Mouse (Mus musculus) CH12.LX (cell line): ENCODE results near the gene Ccl17. TPM values are rescaled to one million over a fixed set of nuclear protein-coding genes. Genes with fewer than 3 reads are reported as not detected.

Source experiments
- DNase-seq: peaks from one replicate; pipeline ENCODE4 v3.0.0-alpha.2; 2013; ENCODE audit errors: extremely low read depth
- H3K27ac ChIP-seq: 2 replicates; pipeline ENCODE4 v1.5.1; 2012; ENCODE audit warnings: low read depth, mild to moderate bottlenecking, control low read depth, moderate library complexity; ENCODE audit not compliant: insufficient read depth
- H3K27me3 ChIP-seq: replicated peaks from 2 replicates; pipeline ENCODE3; 2012; ENCODE audit warnings: inconsistent platforms
- H3K36me3 ChIP-seq, 2 experiments: replicated peaks in 1 of 2; 2 replicates each; pipeline versions ENCODE3 to v1.6.1; 2012; ENCODE audit warnings: inconsistent platforms in 1 of 2, low read length in 1 of 2, mild to moderate bottlenecking in 1 of 2, mixed read lengths in 1 of 2, moderate library complexity in 1 of 2; ENCODE audit not compliant: control insufficient read depth in 1 of 2, insufficient read depth in 1 of 2
- H3K4me1 ChIP-seq, 2 experiments: 2 replicates each; pipeline ENCODE4 v1.6.1; 2012; ENCODE audit warnings: inconsistent platforms in 1 of 2, moderate library complexity in 1 of 2; ENCODE audit not compliant: insufficient read depth in 2 of 2, control insufficient read depth in 1 of 2
- H3K4me2 ChIP-seq: 2 replicates; pipeline ENCODE4 v1.6.1; 2012; ENCODE audit warnings: low read depth, mild to moderate bottlenecking, control low read depth; ENCODE audit not compliant: poor library complexity, insufficient read depth, severe bottlenecking
- H3K4me3 ChIP-seq, 3 experiments: fragments of 150-350 bp in 1 of 3; sonication (generic) in 1 of 3; replicated peaks in 1 of 3; 2 replicates each; pipeline versions ENCODE3 to v1.5.1; 2011 to 2012; ENCODE audit warnings: low read depth in 2 of 3, low read length in 2 of 3, mild to moderate bottlenecking in 2 of 3, moderate library complexity in 2 of 3, control low read depth in 1 of 3, improper control_type of control experiment in 1 of 3, inconsistent platforms in 1 of 3, mixed read lengths in 1 of 3; ENCODE audit not compliant: poor library complexity in 1 of 3
- H3K79me2 ChIP-seq: replicated peaks from 2 replicates; pipeline ENCODE4 v1.6.1; 2012; ENCODE audit warnings: mild to moderate bottlenecking, moderate library complexity; ENCODE audit not compliant: control insufficient read depth, poor library complexity, insufficient read depth, severe bottlenecking; ENCODE audit errors: extremely low read depth
- H3K9ac ChIP-seq: 2 replicates; pipeline ENCODE4 v1.6.1; 2012; ENCODE audit warnings: low read depth, mild to moderate bottlenecking, control low read depth, moderate library complexity; ENCODE audit not compliant: insufficient read depth
- H3K9me3 ChIP-seq: replicated peaks from 2 replicates; pipeline ENCODE3; 2012; ENCODE audit warnings: low read length, inconsistent platforms, mixed read lengths
- CTCF ChIP-seq, 2 experiments: IDR thresholded peaks in 1 of 2; conservative IDR thresholded peaks in 1 of 2; 2 replicates each; pipeline ENCODE4 v1.5.1; 2011 to 2012; ENCODE audit warnings: low read depth in 2 of 2, low read length in 2 of 2, improper control_type of control experiment in 1 of 2, inconsistent platforms in 1 of 2, mild to moderate bottlenecking in 1 of 2, moderate library complexity in 1 of 2
- E2F4 ChIP-seq: IDR thresholded peaks from 2 replicates; pipeline ENCODE4 v1.6.1; 2011; ENCODE audit warnings: low read depth, low read length, improper control_type of control experiment; ENCODE audit not compliant: insufficient replicate concordance
- ELF1 ChIP-seq: IDR thresholded peaks from 2 replicates; pipeline ENCODE4 v1.6.1; 2014; ENCODE audit warnings: low read depth, mild to moderate bottlenecking, inconsistent platforms, low read length, improper control_type of control experiment
- EP300 ChIP-seq: IDR thresholded peaks from 2 replicates; pipeline ENCODE4 v1.6.1; 2011; ENCODE audit warnings: low read length, improper control_type of control experiment
- ETS1 ChIP-seq: conservative IDR thresholded peaks from 2 replicates; pipeline ENCODE4 v1.6.1; 2012; ENCODE audit warnings: low read depth, mild to moderate bottlenecking, inconsistent platforms, low read length, improper control_type of control experiment, moderate library complexity
- JUN ChIP-seq: IDR thresholded peaks from 2 replicates; pipeline ENCODE4 v1.6.1; 2011; ENCODE audit warnings: low read depth, mild to moderate bottlenecking, low read length, improper control_type of control experiment, moderate library complexity; ENCODE audit not compliant: insufficient read depth
- MAFK ChIP-seq: IDR thresholded peaks from 2 replicates; pipeline ENCODE4 v1.6.1; 2011; ENCODE audit warnings: low read length, improper control_type of control experiment; ENCODE audit not compliant: insufficient replicate concordance
- MAX ChIP-seq: IDR thresholded peaks from 2 replicates; pipeline ENCODE4 v1.6.1; 2011; ENCODE audit warnings: low read length, improper control_type of control experiment
- MYC ChIP-seq: IDR thresholded peaks from 2 replicates; pipeline ENCODE4 v1.6.1; 2011; ENCODE audit warnings: low read depth, mild to moderate bottlenecking, improper control_type of control experiment, low read length
- RAD21 ChIP-seq: IDR thresholded peaks from 2 replicates; pipeline ENCODE4 v1.6.1; 2011; ENCODE audit warnings: low read depth, mild to moderate bottlenecking, low read length, improper control_type of control experiment, moderate library complexity
- RCOR1 ChIP-seq: conservative IDR thresholded peaks from 2 replicates; pipeline ENCODE4 v1.6.1; 2012; ENCODE audit warnings: low read depth, mild to moderate bottlenecking, inconsistent platforms, low read length, improper control_type of control experiment
- SMC3 ChIP-seq: IDR thresholded peaks from 2 replicates; pipeline ENCODE4 v1.6.1; 2011; ENCODE audit warnings: low read depth, low read length, improper control_type of control experiment
- TBP ChIP-seq: conservative IDR thresholded peaks from 2 replicates; pipeline ENCODE4 v1.6.1; 2011; ENCODE audit warnings: low read depth, low read length, improper control_type of control experiment
- ZC3H11A ChIP-seq: IDR thresholded peaks from 2 replicates; pipeline ENCODE4 v1.6.1; 2012; ENCODE audit warnings: low read depth, mild to moderate bottlenecking, inconsistent platforms, low read length, improper control_type of control experiment
- ZKSCAN1 ChIP-seq: IDR thresholded peaks from 2 replicates; pipeline ENCODE4 v1.6.1; 2012; ENCODE audit warnings: low read depth, inconsistent platforms, low read length, improper control_type of control experiment, borderline replicate concordance
- ZNF384 ChIP-seq: IDR thresholded peaks from 2 replicates; pipeline ENCODE4 v1.6.1; 2012; ENCODE audit warnings: low read depth, low read length, improper control_type of control experiment, inconsistent platforms
- dilution Hi-C: fragments of 300-500 bp; cut with MboI; formaldehyde crosslinking; loops from 2 replicates; pipeline ENCODE4 v1.14.3; 2020; ENCODE audit warnings: low sequenced_read_pairs; ENCODE audit not compliant: extremely low pct_unique_long_range_greater_than_20kb, extremely low pct_ligation_motif_present
- in situ Hi-C: fragments of 300-500 bp; cut with MboI; formaldehyde crosslinking; loops from 3 replicates; pipeline ENCODE4 v1.14.3; 2019; ENCODE audit warnings: low sequenced_read_pairs, low pct_ligation_motif_present, low pct_unique_long_range_greater_than_20kb, mixed read lengths
- polyA plus RNA-seq: library from polyadenylated mRNA; unstranded; fragments of >175 nt; gene quantifications from 2 replicates; pipeline ENCODE4 v1.2.1, GENCODE M21; 2012; ENCODE audit warnings: low read depth; ENCODE audit not compliant: insufficient read length
- total RNA-seq, 2 experiments: library from RNA; depleted of rRNA; stranded (reverse); fragments of 300-350 nt in 1 of 2; fragments of >200 nt in 1 of 2; gene quantifications; 2 replicates each; pipeline ENCODE4 v1.2.3; 2012 to 2014

Gene Ccl17
- total and polyA plus RNA-seq, 3 experiments, result 1.3 to 2.6 (median 2.1) TPM

DNA sequence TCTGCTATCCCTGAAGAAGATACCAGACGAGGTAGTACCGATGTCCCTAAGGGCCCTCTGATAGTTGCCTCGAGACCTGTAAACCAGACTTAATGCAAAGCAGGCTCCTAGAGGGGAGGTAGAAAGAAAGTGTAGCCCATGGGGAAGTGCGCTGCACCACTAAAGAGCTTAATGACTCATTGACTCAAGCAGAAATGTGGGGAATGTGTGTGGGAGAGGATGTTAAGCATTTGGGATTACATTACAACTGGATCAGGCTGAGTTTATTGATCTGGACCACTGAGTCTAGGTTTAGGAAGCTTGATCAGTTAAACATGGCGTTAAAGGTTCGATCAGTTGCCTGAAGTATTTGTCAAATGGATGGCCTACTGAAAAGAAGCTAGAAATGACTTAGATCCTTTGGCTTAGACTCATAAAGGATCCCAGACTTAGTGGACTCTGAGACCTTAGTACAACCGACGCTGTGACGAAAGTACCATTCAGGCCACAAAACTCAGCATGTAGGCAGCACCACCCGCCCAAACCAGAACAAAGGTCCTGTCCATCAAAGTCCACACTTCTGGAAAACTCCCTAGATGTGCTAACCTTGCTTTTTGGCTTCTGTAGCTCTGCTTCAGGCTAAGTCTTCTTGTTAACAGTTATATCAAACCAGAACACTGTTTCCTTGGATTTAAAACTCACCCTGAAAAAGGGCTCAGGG lies 20.8 kb upstream of the Ccl17 start:
- H3K27ac ChIP-seq, result no peak overlapping the region
- DNase-seq, result no peak
- H3K9ac ChIP-seq, result no peak overlapping the region
- H3K4me2 ChIP-seq, result no peak overlapping the region
- no peak overlapping the region for H3K4me3 ChIP-seq
- no peak for TF ChIP-seq RAD21
- peak; percentile 1; the same call in 1 of the 2 replicates for TF ChIP-seq EP300
- no peak for TF ChIP-seq ZNF384
- no peak for TF ChIP-seq CTCF (conservative IDR thresholded peaks at IDR 0.05 in 1 of 2, IDR thresholded peaks at IDR 0.05 in 1 of 2; ENCODE audit: low read depth in 2 of 2, low read length in 2 of 2)
- H3K36me3 ChIP-seq, result no peaks in the 10 kb centered on the region
- no peaks in the 10 kb centered on the region for H3K27me3 ChIP-seq
- H3K4me1 ChIP-seq, result peaks cover 17 to 53% of the 10 kb centered on the region in 2 experiments
- H3K9me3 ChIP-seq, result no peaks in the 10 kb centered on the region
- no peaks in the 10 kb centered on the region for H3K79me2 ChIP-seq
- in situ Hi-C loops, result no loop called here
- dilution Hi-C loops, result no loop called here

DNA sequence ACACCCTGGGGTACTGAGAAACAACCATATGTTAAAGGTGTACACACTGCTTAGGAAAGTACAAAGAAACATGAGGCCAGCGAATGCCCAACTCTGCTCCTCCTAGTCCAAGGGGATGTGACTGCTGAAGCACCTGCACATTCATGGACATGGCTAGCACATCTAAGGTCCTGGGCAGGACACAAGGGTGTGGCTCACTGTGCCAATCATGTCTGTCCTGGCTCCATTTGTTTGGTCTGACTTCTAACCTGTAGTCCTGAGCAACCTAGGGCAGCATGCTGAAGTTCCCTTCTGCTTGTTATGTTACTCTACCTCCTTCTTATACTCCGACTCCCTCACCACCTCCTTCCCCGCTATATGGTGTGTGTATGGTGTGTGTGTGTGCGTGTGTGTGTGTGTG lies 15.9 kb upstream of the Ccl17 start:
- Histone ChIP-seq H3K4me1 (peaks cover 0 to 6% of the 10 kb centered on the region in 2 experiments; a peak in 2 of 4 replicates), H3K79me2 (no peaks in the 10 kb centered on the region), H3K36me3 (no peaks in the 10 kb centered on the region), H3K27me3 (no peaks in the 10 kb centered on the region), H3K9me3 (no peaks in the 10 kb centered on the region), H3K4me3 (no peak overlapping the region), H3K4me2 (no peak overlapping the region), H3K27ac (no peak overlapping the region), H3K9ac (no peak overlapping the region)
- dilution Hi-C loops, result no loop called here
- DNase-seq, result no peak
- no peak for TF ChIP-seq MAX
- no peak for TF ChIP-seq RCOR1
- no peak for TF ChIP-seq ETS1
- no peak for TF ChIP-seq SMC3
- TF ChIP-seq JUN, result no peak
- TF ChIP-seq ZKSCAN1, result no peak
- no peak for TF ChIP-seq ZC3H11A
- no peak for TF ChIP-seq EP300
- no peak for TF ChIP-seq TBP
- TF ChIP-seq E2F4, result no peak
- TF ChIP-seq ELF1, result no peak
- TF ChIP-seq MYC, result no peak
- no peak for TF ChIP-seq CTCF (conservative IDR thresholded peaks at IDR 0.05 in 1 of 2, IDR thresholded peaks at IDR 0.05 in 1 of 2; ENCODE audit: low read depth in 2 of 2, low read length in 2 of 2)
- no peak for TF ChIP-seq RAD21
- no peak for TF ChIP-seq MAFK
- in situ Hi-C loops, result no loop called here
